Mouse (Mus musculus): ENCODE measurements around the gene Capn8.

Capn8 gene

GRCm38 (mm10) chr1:182564408-182565120, at the start of gene Capn8:
Capn8 (plus strand) TSS chr1:182565007.
- Histone ChIP-seq H3K27me3 (ENCODE audit: control insufficient read depth, insufficient read depth, low read length, poor library complexity, severe bottlenecking) (no peaks in the 10 kb centered on the region), H3K36me3 (ENCODE audit: control insufficient read depth, insufficient read depth, low read length, poor library complexity, severe bottlenecking) (no peaks in the 10 kb centered on the region)
- peak; percentile 28 for DNase-seq (ENCODE audit: low read depth, low spot score)

GRCm38 (mm10) chr1:182516758-182517676, 47.8 kb upstream of the Capn8 start, which contains the start of gene Capn2:
Capn2 (minus strand) TSS chr1:182517608.
- Histone ChIP-seq H3K36me3 (ENCODE audit: control insufficient read depth, insufficient read depth, low read length, poor library complexity, severe bottlenecking) (no peaks in the 10 kb centered on the region), H3K27me3 (ENCODE audit: control insufficient read depth, insufficient read depth, low read length, poor library complexity, severe bottlenecking) (no peaks in the 10 kb centered on the region)
- peak; percentile 79 for DNase-seq (ENCODE audit: low read depth, low spot score)

GRCm38 (mm10) chr1:182517677-182518011, 47.2 kb upstream of the Capn8 start:
- no peak for DNase-seq (ENCODE audit: low read depth, low spot score)
- Histone ChIP-seq H3K27me3 (ENCODE audit: control insufficient read depth, insufficient read depth, low read length, poor library complexity, severe bottlenecking) (no peaks in the 10 kb centered on the region), H3K36me3 (ENCODE audit: control insufficient read depth, insufficient read depth, low read length, poor library complexity, severe bottlenecking) (no peaks in the 10 kb centered on the region)

- Histone ChIP-seq H3K27me3 (ENCODE audit: control insufficient read depth, insufficient read depth, low read length, poor library complexity, severe bottlenecking) (no peaks in the 10 kb centered on the region), H3K36me3 (ENCODE audit: control insufficient read depth, insufficient read depth, low read length, poor library complexity, severe bottlenecking) (no peaks in the 10 kb centered on the region)
- DNase-seq (ENCODE audit: low read depth, low spot score): no peak
These were observed 46.6 kb upstream of the Capn8 start for GRCm38 (mm10) chr1:182518143-182518680.

- DNase-seq (ENCODE audit: low read depth, low spot score): no peak
- no peaks in the 10 kb centered on the region for H3K27me3 ChIP-seq (ENCODE audit: control insufficient read depth, insufficient read depth, low read length, poor library complexity, severe bottlenecking)
- no peaks in the 10 kb centered on the region for H3K36me3 ChIP-seq (ENCODE audit: control insufficient read depth, insufficient read depth, low read length, poor library complexity, severe bottlenecking)
These were observed 46.0 kb upstream of the Capn8 start for GRCm38 (mm10) chr1:182518811-182519210.

- H3K27me3 ChIP-seq (ENCODE audit: control insufficient read depth, insufficient read depth, low read length, poor library complexity, severe bottlenecking): no peaks in the 10 kb centered on the region
- no peaks in the 10 kb centered on the region for H3K36me3 ChIP-seq (ENCODE audit: control insufficient read depth, insufficient read depth, low read length, poor library complexity, severe bottlenecking)
- no peak for DNase-seq (ENCODE audit: low read depth, low spot score)
These were observed 45.5 kb upstream of the Capn8 start for GRCm38 (mm10) chr1:182519341-182519740.

- no peaks in the 10 kb centered on the region for H3K36me3 ChIP-seq (ENCODE audit: control insufficient read depth, insufficient read depth, low read length, poor library complexity, severe bottlenecking)
- DNase-seq (ENCODE audit: low read depth, low spot score): peak; percentile 73
- no peaks in the 10 kb centered on the region for H3K27me3 ChIP-seq (ENCODE audit: control insufficient read depth, insufficient read depth, low read length, poor library complexity, severe bottlenecking)
These were observed 44.5 kb upstream of the Capn8 start for GRCm38 (mm10) chr1:182520091-182520937.

GRCm38 (mm10) chr1:182520938-182521500, 43.8 kb upstream of the Capn8 start:
- DNase-seq (ENCODE audit: low read depth, low spot score): no peak
- H3K27me3 ChIP-seq (ENCODE audit: control insufficient read depth, insufficient read depth, low read length, poor library complexity, severe bottlenecking): no peaks in the 10 kb centered on the region
- H3K36me3 ChIP-seq (ENCODE audit: control insufficient read depth, insufficient read depth, low read length, poor library complexity, severe bottlenecking): no peaks in the 10 kb centered on the region

GRCm38 (mm10) chr1:182522961-182523360, 41.8 kb upstream of the Capn8 start:
- H3K36me3 ChIP-seq (ENCODE audit: control insufficient read depth, insufficient read depth, low read length, poor library complexity, severe bottlenecking): no peaks in the 10 kb centered on the region
- no peak for DNase-seq (ENCODE audit: low read depth, low spot score)
- H3K27me3 ChIP-seq (ENCODE audit: control insufficient read depth, insufficient read depth, low read length, poor library complexity, severe bottlenecking): no peaks in the 10 kb centered on the region

- H3K27me3 ChIP-seq (ENCODE audit: control insufficient read depth, insufficient read depth, low read length, poor library complexity, severe bottlenecking): no peaks in the 10 kb centered on the region
- H3K36me3 ChIP-seq (ENCODE audit: control insufficient read depth, insufficient read depth, low read length, poor library complexity, severe bottlenecking): no peaks in the 10 kb centered on the region
- no peak for DNase-seq (ENCODE audit: low read depth, low spot score)
These were observed 41.1 kb upstream of the Capn8 start for GRCm38 (mm10) chr1:182523692-182524091.

- Histone ChIP-seq H3K27me3 (ENCODE audit: control insufficient read depth, insufficient read depth, low read length, poor library complexity, severe bottlenecking) (no peaks in the 10 kb centered on the region; the same call in 1 of the 2 replicates), H3K36me3 (ENCODE audit: control insufficient read depth, insufficient read depth, low read length, poor library complexity, severe bottlenecking) (no peaks in the 10 kb centered on the region)
- peak; percentile 43 for DNase-seq (ENCODE audit: low read depth, low spot score)
These were observed 39.2 kb upstream of the Capn8 start for GRCm38 (mm10) chr1:182525601-182526000.

GRCm38 (mm10) chr1:182527261-182527766, 37.5 kb upstream of the Capn8 start:
- no peaks in the 10 kb centered on the region; the same call in 1 of the 2 replicates for H3K27me3 ChIP-seq (ENCODE audit: control insufficient read depth, insufficient read depth, low read length, poor library complexity, severe bottlenecking)
- no peaks in the 10 kb centered on the region for H3K36me3 ChIP-seq (ENCODE audit: control insufficient read depth, insufficient read depth, low read length, poor library complexity, severe bottlenecking)
- DNase-seq (ENCODE audit: low read depth, low spot score): no peak

GRCm38 (mm10) chr1:182527921-182528858, 36.6 kb upstream of the Capn8 start:
- DNase-seq (ENCODE audit: low read depth, low spot score): peak; percentile 71
- no peaks in the 10 kb centered on the region for H3K36me3 ChIP-seq (ENCODE audit: control insufficient read depth, insufficient read depth, low read length, poor library complexity, severe bottlenecking)
- H3K27me3 ChIP-seq (ENCODE audit: control insufficient read depth, insufficient read depth, low read length, poor library complexity, severe bottlenecking): no peaks in the 10 kb centered on the region; the same call in 1 of the 2 replicates

Data from splenic B cell, adult 2 months (primary cell).